Mouse (Mus musculus): ENCODE results near the gene Runx3. TPM values are rescaled to one million over a fixed set of nuclear protein-coding genes. Genes with fewer than 3 reads are reported as not detected.
A peak's percentile ranks its signal among the peaks of the same experiment; 100 is the strongest.

Runx3 gene
- polyA plus RNA-seq, 1 experiment from 2014 or later = 0.16 TPM

DNA sequence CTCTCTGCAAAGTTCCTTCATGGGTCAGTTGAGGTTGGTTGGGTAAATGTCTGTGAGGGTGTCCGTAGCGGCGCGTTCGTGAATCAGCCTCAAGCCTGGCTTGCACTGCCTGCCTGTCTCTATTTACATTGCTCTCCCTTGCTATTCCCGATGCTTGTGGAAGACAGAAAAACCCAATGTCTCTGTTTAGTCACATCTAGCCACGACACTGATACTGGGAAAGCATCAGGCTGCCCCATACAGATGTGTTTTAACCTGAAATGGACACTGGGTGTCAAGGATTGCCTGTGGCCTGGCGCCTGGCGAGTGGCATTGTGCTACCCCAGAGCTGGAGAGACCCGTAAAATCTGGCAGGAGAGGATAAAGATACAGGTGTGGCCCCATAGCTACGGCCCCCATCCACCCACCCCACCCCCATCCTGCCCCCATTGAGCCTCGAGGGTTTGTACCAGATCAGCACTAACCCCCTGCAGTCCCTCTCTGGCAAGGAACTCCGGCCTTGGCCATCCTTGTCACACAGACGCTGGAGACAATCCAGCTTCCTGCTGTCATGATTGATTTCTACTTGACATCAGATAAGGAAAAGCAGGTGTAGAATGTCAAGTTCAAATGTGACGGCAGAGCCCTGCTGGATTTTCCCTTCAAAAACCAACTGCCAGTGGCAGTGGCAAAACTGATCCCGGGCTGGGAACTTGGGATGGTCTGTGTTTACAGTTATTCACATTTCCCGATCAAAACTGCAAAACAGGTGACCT is 83.5 kb downstream of the Runx3 start:
- no peak overlapping the region for H3K9ac ChIP-seq

DNA sequence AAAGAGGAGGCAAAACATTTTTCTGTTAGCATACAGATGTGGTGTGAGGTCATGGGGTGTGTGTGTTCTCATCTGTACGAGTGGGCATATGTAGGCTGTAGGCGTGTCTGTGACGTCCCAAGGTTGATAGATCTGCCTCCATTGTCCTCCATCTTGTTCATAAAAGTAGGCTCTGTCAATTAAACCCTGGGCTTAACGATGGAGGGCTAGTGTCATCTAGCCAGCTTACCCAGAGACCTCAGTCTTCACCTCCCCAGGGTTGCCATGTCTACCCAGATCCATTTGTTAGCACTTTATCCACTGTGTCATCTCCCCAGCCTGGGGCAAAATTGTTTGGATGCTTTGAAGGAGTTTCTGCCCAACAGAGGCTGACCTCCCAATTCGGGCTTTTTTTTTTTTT is 84.2 kb downstream of the Runx3 start:
- TF ChIP-seq CTCF (IDR thresholded peaks at IDR 0.05; ENCODE audit: low read depth) = no peak
- Histone ChIP-seq H3K4me3 (ENCODE audit: low read depth, low read length) (no peak overlapping the region), H3K27ac (ENCODE audit: low read depth) (no peak overlapping the region), H3K9me3 (ENCODE audit: low read depth, low read length) (no peaks in the 10 kb centered on the region), H3K4me1 (ENCODE audit: insufficient read depth) (no peaks in the 10 kb centered on the region; the same call in 1 of the 2 replicates), H3K27me3 (ENCODE audit: insufficient read depth, low read length) (peaks cover 15% of the 10 kb centered on the region), H3K36me3 (ENCODE audit: insufficient read depth) (no peaks in the 10 kb centered on the region), H3K4me2 (no peak overlapping the region), H3K9ac (no peak overlapping the region)
- no peak for DNase-seq
- no peak for ATAC-seq (ENCODE audit: insufficient read depth)
- WGBS = 41% methylated on average over 5 of the region's 5 CpGs

More for the DNA sequence above, 83.5 kb downstream of the Runx3 start:
- no peak for ATAC-seq (ENCODE audit: insufficient read depth)
- Histone ChIP-seq H3K27ac (ENCODE audit: low read depth) (no peak overlapping the region), H3K36me3 (ENCODE audit: insufficient read depth) (no peaks in the 10 kb centered on the region), H3K4me3 (ENCODE audit: low read depth, low read length) (peak overlapping the region; percentile 33), H3K9me3 (ENCODE audit: low read depth, low read length) (no peaks in the 10 kb centered on the region), H3K4me1 (ENCODE audit: insufficient read depth) (no peaks in the 10 kb centered on the region; the same call in 1 of the 2 replicates), H3K4me2 (peak overlapping the region; percentile 72), H3K27me3 (ENCODE audit: insufficient read depth, low read length) (peaks cover 15% of the 10 kb centered on the region)
- 9% methylated on average over 17 of the region's 17 CpGs for WGBS
- peak; percentile 30 for DNase-seq
- TF ChIP-seq CTCF (IDR thresholded peaks at IDR 0.05; ENCODE audit: low read depth) = no peak

DNA sequence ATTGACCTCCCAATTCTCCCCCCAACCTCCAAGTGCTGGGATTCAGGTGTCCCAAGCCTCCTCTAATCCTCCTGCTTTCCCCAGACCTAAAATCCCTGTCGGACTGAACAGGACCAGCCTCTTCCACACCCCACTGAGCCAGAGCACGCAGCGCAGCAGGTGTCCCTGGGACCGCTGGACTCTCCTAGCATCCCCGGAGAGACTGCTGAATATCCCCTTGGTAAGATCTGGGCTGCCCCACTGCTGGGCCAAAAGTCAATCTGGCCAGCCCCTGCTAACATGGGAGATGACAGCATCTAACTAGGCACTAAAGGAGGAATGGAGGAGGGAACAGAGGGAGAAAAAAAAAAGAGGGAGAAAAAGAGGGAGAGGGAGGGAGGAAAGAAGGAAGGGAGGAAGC is 84.8 kb downstream of the Runx3 start:
- H3K4me3 ChIP-seq (ENCODE audit: low read depth, low read length) = no peak overlapping the region
- no peaks in the 10 kb centered on the region for H3K36me3 ChIP-seq (ENCODE audit: insufficient read depth)
- WGBS = 16% methylated on average over 5 of the region's 5 CpGs
- peaks cover 15% of the 10 kb centered on the region for H3K27me3 ChIP-seq (ENCODE audit: insufficient read depth, low read length)
- TF ChIP-seq CTCF (IDR thresholded peaks at IDR 0.05; ENCODE audit: low read depth) = no peak
- no peak overlapping the region for H3K9ac ChIP-seq
- H3K27ac ChIP-seq (ENCODE audit: low read depth) = no peak overlapping the region
- no peaks in the 10 kb centered on the region; the same call in 1 of the 2 replicates for H3K4me1 ChIP-seq (ENCODE audit: insufficient read depth)
- H3K9me3 ChIP-seq (ENCODE audit: low read depth, low read length) = no peaks in the 10 kb centered on the region
- H3K4me2 ChIP-seq = no peak overlapping the region
- ATAC-seq (ENCODE audit: insufficient read depth) (no peak), DNase-seq (no peak)

DNA sequence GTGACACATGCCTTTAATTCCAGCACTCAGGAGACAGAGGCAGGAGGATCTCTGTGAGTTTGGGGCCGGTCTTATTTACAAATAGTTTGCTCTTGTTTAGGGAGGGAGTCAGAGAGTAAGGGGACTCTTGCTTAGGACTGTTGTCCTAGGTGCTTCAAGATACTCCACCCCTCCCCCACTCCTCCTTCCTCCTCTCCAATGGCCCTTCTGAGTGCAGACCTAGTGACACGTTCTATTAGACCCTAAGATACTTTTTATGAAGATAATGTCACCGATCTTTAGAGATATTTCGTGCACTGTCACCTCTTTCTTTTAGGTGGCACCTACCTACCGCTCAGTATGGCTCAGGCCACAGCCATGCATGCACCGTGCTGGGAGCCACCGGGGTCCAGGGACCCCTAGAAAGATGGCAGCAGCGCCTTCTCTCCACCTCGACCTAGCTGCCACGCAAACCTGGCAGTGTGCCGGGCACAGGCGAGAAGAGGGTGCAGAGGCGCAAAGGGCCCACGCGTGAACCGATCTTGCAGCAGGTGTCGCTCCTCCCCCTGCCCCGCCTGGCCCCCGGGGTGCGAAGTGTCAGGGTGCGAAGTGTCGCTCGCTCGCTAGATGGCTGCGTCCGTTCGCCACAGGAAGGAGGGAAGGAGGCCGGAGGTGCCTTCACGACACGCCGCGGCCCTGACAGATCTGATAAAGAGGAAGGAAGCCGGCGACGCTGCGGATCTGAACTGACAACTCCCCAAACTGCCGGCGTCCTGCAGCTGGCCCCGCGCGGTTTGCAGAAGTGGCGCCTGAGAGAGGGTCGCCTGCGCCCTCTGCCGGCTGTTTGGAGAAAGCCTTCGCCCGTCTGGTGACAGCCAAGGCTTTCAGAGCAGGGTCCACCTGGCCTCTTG is 85.5 kb downstream of the Runx3 start:
- H3K9ac ChIP-seq = peak overlapping the region; percentile 36
- no peaks in the 10 kb centered on the region for H3K36me3 ChIP-seq (ENCODE audit: insufficient read depth)
- no peaks in the 10 kb centered on the region for H3K9me3 ChIP-seq (ENCODE audit: low read depth, low read length)
- peak; percentile 73 for ATAC-seq (ENCODE audit: insufficient read depth)
- peak; percentile 95 for DNase-seq
- peak overlapping the region; percentile 80 for H3K4me2 ChIP-seq
- no peaks in the 10 kb centered on the region; the same call in 1 of the 2 replicates for H3K4me1 ChIP-seq (ENCODE audit: insufficient read depth)
- peak; percentile 95 for TF ChIP-seq CTCF (IDR thresholded peaks at IDR 0.05; ENCODE audit: low read depth)
- H3K27ac ChIP-seq (ENCODE audit: low read depth) = 0 out of 2 replicates have a peak overlapping the region, but pooled peaks have one; percentile 30
- H3K27me3 ChIP-seq (ENCODE audit: insufficient read depth, low read length) = peaks cover 15% of the 10 kb centered on the region
- peak overlapping the region; percentile 37 for H3K4me3 ChIP-seq (ENCODE audit: low read depth, low read length)
- 2% methylated on average over 47 of the region's 47 CpGs for WGBS

DNA sequence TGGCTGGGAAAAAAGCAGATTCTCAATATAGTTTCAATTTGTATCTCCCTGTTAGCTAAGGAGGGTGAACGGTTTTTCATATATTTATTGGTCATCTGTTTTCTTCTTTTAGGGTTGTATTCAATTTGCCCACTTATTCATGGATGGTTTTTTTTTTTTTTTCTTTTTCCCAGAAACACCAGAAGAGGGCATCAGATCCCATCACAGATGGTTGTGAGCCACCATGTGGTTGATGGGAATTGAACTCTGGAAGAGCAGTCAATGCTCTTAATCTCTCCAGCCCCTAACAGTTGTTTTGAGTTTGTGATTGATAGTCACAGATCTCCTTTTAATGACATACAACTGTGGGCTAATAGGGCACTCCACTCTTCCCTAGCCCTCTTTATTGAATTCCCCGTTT is 89.4 kb downstream of the Runx3 start:
- Histone ChIP-seq H3K36me3 (ENCODE audit: insufficient read depth) (peaks cover 11% of the 10 kb centered on the region), H3K4me3 (ENCODE audit: low read depth, low read length) (no peak overlapping the region), H3K27ac (ENCODE audit: low read depth) (no peak overlapping the region), H3K4me2 (no peak overlapping the region), H3K27me3 (ENCODE audit: insufficient read depth, low read length) (peaks cover 11% of the 10 kb centered on the region), H3K9me3 (ENCODE audit: low read depth, low read length) (no peaks in the 10 kb centered on the region), H3K9ac (no peak overlapping the region), H3K4me1 (ENCODE audit: insufficient read depth) (no peaks in the 10 kb centered on the region)
- ATAC-seq (ENCODE audit: insufficient read depth) (no peak), DNase-seq (no peak)
- TF ChIP-seq CTCF (IDR thresholded peaks at IDR 0.05; ENCODE audit: low read depth) = peak; percentile 17; the same call in 1 of the 2 replicates
- 65% methylated on average over 2 of the region's 2 CpGs for WGBS

DNA sequence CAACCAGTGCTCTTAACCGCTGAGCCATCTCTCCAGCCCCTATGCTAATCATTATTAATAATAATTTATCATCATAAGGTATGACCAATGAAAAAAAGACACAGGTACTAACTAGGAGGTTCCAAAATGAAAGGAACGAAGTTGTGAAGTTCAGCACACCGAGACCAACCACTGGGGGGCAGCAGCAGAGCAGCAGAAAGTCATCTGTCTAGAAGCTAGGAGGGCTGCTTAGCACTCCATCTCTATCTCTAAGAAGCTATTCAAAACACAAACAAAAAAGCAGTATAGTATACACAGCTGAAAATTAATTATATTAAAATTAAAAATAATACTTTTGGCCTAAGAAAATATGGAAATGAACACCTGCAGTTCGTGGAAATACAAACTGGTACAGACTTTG is 99.2 kb downstream of the Runx3 start:
- Histone ChIP-seq H3K27ac (ENCODE audit: low read depth) (no peak overlapping the region), H3K9me3 (ENCODE audit: low read depth, low read length) (no peaks in the 10 kb centered on the region), H3K4me3 (ENCODE audit: low read depth, low read length) (no peak overlapping the region), H3K9ac (no peak overlapping the region), H3K4me2 (no peak overlapping the region), H3K27me3 (ENCODE audit: insufficient read depth, low read length) (no peaks in the 10 kb centered on the region), H3K36me3 (ENCODE audit: insufficient read depth) (peaks cover 83% of the 10 kb centered on the region), H3K4me1 (ENCODE audit: insufficient read depth) (no peaks in the 10 kb centered on the region)
- TF ChIP-seq CTCF (IDR thresholded peaks at IDR 0.05; ENCODE audit: low read depth) = peak; percentile 87
- WGBS = 46% methylated on average over 4 of the region's 4 CpGs
- DNase-seq = peak; percentile 94
- 0 out of 2 replicates have a peak, but pooled peaks have one; percentile 31 for ATAC-seq (ENCODE audit: insufficient read depth)

DNA sequence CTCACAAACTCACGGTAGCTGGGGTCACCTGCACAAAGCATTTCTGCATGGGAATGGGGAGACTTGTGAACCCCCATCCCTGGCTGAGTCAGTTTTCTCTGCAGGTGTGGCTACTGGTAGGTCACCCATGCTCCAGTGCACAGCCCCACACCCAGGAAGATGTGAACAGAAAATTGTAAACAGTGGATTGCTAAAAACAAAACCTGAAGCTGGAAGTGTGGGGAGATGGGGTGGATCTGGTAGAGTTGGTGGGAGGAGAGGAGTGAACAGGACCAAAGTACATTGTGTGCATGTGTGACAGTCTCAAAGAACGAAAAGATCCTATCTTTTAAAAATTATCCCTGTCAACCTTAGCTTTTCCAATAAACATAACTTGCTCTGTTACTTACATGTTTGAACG is 100.2 kb downstream of the Runx3 start:
- no peaks in the 10 kb centered on the region for H3K4me1 ChIP-seq (ENCODE audit: insufficient read depth)
- H3K27ac ChIP-seq (ENCODE audit: low read depth) = no peak overlapping the region
- H3K27me3 ChIP-seq (ENCODE audit: insufficient read depth, low read length) = no peaks in the 10 kb centered on the region
- no peak overlapping the region for H3K4me3 ChIP-seq (ENCODE audit: low read depth, low read length)
- H3K9ac ChIP-seq = no peak overlapping the region
- no peaks in the 10 kb centered on the region for H3K9me3 ChIP-seq (ENCODE audit: low read depth, low read length)
- no peak overlapping the region for H3K4me2 ChIP-seq
- WGBS = 73% methylated on average over 3 of the region's 3 CpGs
- TF ChIP-seq CTCF (IDR thresholded peaks at IDR 0.05; ENCODE audit: low read depth) = no peak
- no peak for DNase-seq
- no peak for ATAC-seq (ENCODE audit: insufficient read depth)
- peaks cover 84% of the 10 kb centered on the region for H3K36me3 ChIP-seq (ENCODE audit: insufficient read depth)
